Mouse (Mus musculus) midbrain, embryonic 13.5 days (tissue): ENCODE data around the gene Syvn1. TPM values are rescaled to one million over a fixed set of nuclear protein-coding genes. Genes with fewer than 3 reads are reported as not detected.
A peak's percentile ranks its signal among the peaks of the same experiment; 100 is the strongest.

Source experiments
- ATAC-seq: fragments of 200-750 bp; cut with Nextera tagmentation; 2 replicates; pipeline ENCODE4 v1.8.0; 2017; ENCODE audit warnings: mild to moderate bottlenecking, moderate TSS enrichment, moderate library complexity
- H3K27ac ChIP-seq: fragments of 300-500 bp; sonication (generic); 2 replicates; pipeline ENCODE4 v1.5.1; 2015; ENCODE audit warnings: inconsistent platforms, mild to moderate bottlenecking, moderate library complexity
- H3K27me3 ChIP-seq: fragments of 300-500 bp; sonication (generic); 2 replicates; pipeline ENCODE4 v1.6.1; 2015; ENCODE audit warnings: mild to moderate bottlenecking, inconsistent platforms
- H3K36me3 ChIP-seq: fragments of 300-500 bp; sonication (generic); 2 replicates; pipeline ENCODE4 v1.6.1; 2015; ENCODE audit warnings: mild to moderate bottlenecking, inconsistent platforms
- H3K4me1 ChIP-seq: fragments of 300-500 bp; sonication (generic); replicated peaks from 2 replicates; pipeline ENCODE4 v1.6.1; 2015; ENCODE audit warnings: inconsistent platforms
- H3K4me2 ChIP-seq: fragments of 300-500 bp; sonication (generic); replicated peaks from 2 replicates; pipeline ENCODE4 v1.6.1; 2015; ENCODE audit warnings: moderate library complexity, mild to moderate bottlenecking, inconsistent platforms
- H3K4me3 ChIP-seq: fragments of 300-500 bp; sonication (generic); replicated peaks from 2 replicates; pipeline ENCODE4 v1.5.1; 2015; ENCODE audit warnings: mild to moderate bottlenecking, inconsistent platforms
- H3K9ac ChIP-seq: fragments of 300-500 bp; sonication (generic); replicated peaks from 2 replicates; pipeline ENCODE4 v1.6.1; 2015; ENCODE audit warnings: mild to moderate bottlenecking, inconsistent platforms
- H3K9me3 ChIP-seq: fragments of 300-500 bp; sonication (generic); 2 replicates; pipeline ENCODE4 v1.6.1; 2016; ENCODE audit warnings: mild to moderate bottlenecking, inconsistent platforms
- WGBS: fragments of 180-500 bp; shearing (Covaris S2); methylation state at CpG from one replicate; pipeline ENCODE4 v1.1.7; 2015; 5-methylcytosine and 5-hydroxymethylcytosine counted together
- polyA plus RNA-seq: library from polyadenylated mRNA; unstranded; fragments of >200 nt; fragmentation: Nextera tagmentation; extraction: Ambion mirVana; gene quantifications from 2 replicates; pipeline ENCODE4 v1.2.1, GENCODE M21; 2015

Syvn1 gene
- polyA plus RNA-seq, 1 experiment from 2014 or later: 33.8 TPM

GRCm38 (mm10) chr19:6073889-6074288, 27.5 kb downstream of the Syvn1 start:
- ATAC-seq: no peak
- H3K4me3 ChIP-seq: no peak overlapping the region
- peaks cover 17% of the 10 kb centered on the region for H3K4me1 ChIP-seq
- no peak overlapping the region for H3K27ac ChIP-seq
- H3K4me2 ChIP-seq: no peak overlapping the region
- H3K9me3 ChIP-seq: no peaks in the 10 kb centered on the region
- WGBS: 89% methylated on average over 5 of the region's 5 CpGs
- peaks cover 44% of the 10 kb centered on the region for H3K36me3 ChIP-seq
- H3K9ac ChIP-seq: no peak overlapping the region
- no peaks in the 10 kb centered on the region for H3K27me3 ChIP-seq

DNA sequence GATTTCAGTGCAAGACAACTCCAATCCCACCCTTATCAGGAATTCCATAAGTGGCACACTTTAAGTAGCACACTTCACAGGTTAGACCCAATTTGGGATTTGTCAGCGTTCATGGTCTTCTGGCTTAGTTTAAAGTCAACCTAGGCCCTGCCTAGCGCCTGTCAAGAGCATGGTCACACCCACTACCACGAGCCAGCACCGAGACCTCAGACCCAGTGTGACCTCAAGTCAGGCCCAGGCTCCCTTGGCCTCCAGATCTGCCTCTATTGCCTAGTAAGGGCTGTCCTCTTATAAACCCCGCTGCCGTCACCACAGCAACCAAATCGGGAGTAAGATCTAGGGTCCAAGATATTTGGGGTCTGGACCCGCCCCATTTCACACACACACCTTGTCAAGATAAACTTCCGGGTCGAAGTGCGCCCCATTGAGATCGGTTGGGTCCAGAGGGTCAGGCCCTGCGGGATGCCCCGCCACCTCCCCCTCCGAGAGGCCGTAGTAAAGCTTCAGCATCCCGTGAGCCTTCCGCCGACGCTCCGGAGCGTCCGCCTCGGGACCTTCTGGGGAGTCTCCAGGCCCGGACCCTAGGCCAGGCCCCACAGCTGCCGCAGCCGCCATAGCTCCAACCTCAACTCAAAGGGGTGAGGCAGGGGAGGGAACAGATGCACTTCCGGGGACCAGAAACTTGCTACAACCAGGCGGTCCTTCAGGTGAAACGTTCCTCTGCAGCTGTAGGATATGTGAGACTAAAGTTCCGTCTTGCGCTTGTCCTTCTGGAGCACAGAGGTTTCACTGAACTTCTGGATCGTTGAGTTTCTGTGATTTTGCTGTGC, 30.4 kb downstream of the Syvn1 start, which contains the start of gene Vps51:
Gene Vps51, minus strand, starts transcription at position 668 of the 830 bp plus-strand sequence.
- Histone ChIP-seq H3K4me1 (peaks cover 17% of the 10 kb centered on the region), H3K9ac (peak within 1 kb of the TSS; percentile 81), H3K4me3 (peak within 1 kb of the TSS; percentile 74), H3K27me3 (no peaks in the 10 kb centered on the region), H3K27ac (peak within 1 kb of the TSS; percentile 83), H3K4me2 (peak within 1 kb of the TSS; percentile 87), H3K36me3 (peaks cover 38% of the 10 kb centered on the region), H3K9me3 (no peaks in the 10 kb centered on the region)
- peak; percentile 92 for ATAC-seq
- WGBS: 1% methylated on average over 33 of the region's 33 CpGs

GRCm38 (mm10) chr19:6079983-6080480, 33.7 kb downstream of the Syvn1 start, which contains the start of gene Tmem262:
Tmem262 (plus strand) TSS chr19:6080033.
- H3K9me3 ChIP-seq: no peaks in the 10 kb centered on the region
- H3K4me3 ChIP-seq: no peak within 1 kb of the TSS
- WGBS: 95% methylated on average over 12 of the region's 12 CpGs
- H3K4me1 ChIP-seq: peaks cover 30% of the 10 kb centered on the region
- no peaks in the 10 kb centered on the region for H3K27me3 ChIP-seq
- H3K4me2 ChIP-seq: no peak within 1 kb of the TSS
- H3K36me3 ChIP-seq: peaks cover 28% of the 10 kb centered on the region
- H3K9ac ChIP-seq: no peak within 1 kb of the TSS
- no peak for ATAC-seq
- no peak within 1 kb of the TSS for H3K27ac ChIP-seq

DNA sequence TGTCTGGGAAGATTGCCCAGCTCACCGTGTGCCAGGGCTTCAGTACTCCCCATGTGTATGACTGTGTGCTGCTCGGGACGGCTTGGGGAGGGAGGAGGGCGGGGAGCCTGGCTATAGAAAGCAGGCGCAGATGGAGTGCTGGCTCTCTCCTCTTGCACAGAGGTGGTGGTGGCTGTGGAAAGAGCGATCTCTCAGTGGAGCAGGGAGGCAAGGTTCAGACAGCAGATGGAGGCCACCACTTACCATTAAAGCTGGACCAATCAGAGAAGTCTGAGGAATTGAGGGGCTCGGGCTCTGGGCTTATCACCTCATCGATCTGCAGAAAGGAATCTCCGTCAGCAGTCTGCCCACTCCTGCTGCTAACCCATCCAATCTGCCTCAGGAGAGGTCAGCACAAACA, 35.8 kb downstream of the Syvn1 start, which contains the start of gene Gm28374:
Gene Gm28374, minus strand, starts transcription at position 101 of the 400 bp plus-strand sequence.
- Histone ChIP-seq H3K27ac (no peak within 1 kb of the TSS), H3K4me1 (peaks cover 31% of the 10 kb centered on the region), H3K27me3 (no peaks in the 10 kb centered on the region), H3K4me3 (no peak within 1 kb of the TSS), H3K36me3 (peaks cover 28% of the 10 kb centered on the region), H3K9ac (no peak within 1 kb of the TSS), H3K4me2 (no peak within 1 kb of the TSS), H3K9me3 (no peaks in the 10 kb centered on the region)
- WGBS: 94% methylated on average over 9 of the region's 9 CpGs
- ATAC-seq: no peak

- H3K27me3 ChIP-seq: no peaks in the 10 kb centered on the region
- under 1% methylated on average over 58 of the region's 58 CpGs for WGBS
- H3K4me2 ChIP-seq: peak within 1 kb of the TSS; percentile 96
- H3K4me1 ChIP-seq: peaks cover 25% of the 10 kb centered on the region
- peak within 1 kb of the TSS; percentile 47 for H3K27ac ChIP-seq
- peak within 1 kb of the TSS; percentile 78 for H3K9ac ChIP-seq
- no peaks in the 10 kb centered on the region for H3K9me3 ChIP-seq
- ATAC-seq: peak; percentile 92
- H3K36me3 ChIP-seq: peaks cover 28% of the 10 kb centered on the region
- H3K4me3 ChIP-seq: peak within 1 kb of the TSS; percentile 76
These were observed 38.3 kb downstream of the Syvn1 start, which contains the start of the genes Zfpl1 and Cdca5 for GRCm38 (mm10) chr19:6084478-6085248. Zfpl1 (minus strand) TSS chr19:6084956. Cdca5 (plus strand) TSS chr19:6084983.

DNA sequence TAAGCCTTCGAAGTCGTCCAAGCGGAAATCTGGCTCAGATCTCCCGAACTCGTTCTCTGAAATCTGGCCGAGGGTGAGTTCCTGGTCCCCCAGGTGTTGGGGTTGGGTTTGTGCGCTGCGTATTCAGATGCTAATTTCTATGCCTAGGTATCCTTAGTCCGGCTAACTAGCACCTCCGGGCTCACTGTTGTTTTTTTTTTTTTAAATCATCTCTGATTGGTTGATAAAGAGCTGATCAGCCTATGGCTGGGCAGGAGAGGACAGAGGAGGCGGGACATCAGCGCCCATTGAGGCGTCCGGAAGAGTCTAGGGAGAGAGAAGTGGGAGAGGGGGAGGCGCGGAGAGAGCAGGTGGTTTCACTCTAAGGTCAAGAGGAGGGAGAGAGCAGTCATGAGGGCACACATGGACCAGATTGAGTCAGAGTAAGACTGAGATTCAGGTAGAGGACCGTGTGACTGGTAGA, 39.1 kb downstream of the Syvn1 start:
- no peaks in the 10 kb centered on the region for H3K27me3 ChIP-seq
- peaks cover 28% of the 10 kb centered on the region for H3K36me3 ChIP-seq
- peak overlapping the region; percentile 76 for H3K4me3 ChIP-seq
- H3K4me2 ChIP-seq: peak overlapping the region; percentile 96
- H3K4me1 ChIP-seq: peaks cover 25% of the 10 kb centered on the region
- peak overlapping the region; percentile 52; the same call in 1 of the 2 replicates for H3K9ac ChIP-seq
- H3K27ac ChIP-seq: no peak overlapping the region
- H3K9me3 ChIP-seq: no peaks in the 10 kb centered on the region
- ATAC-seq: peak; percentile 72
- under 1% methylated on average over 17 of the region's 17 CpGs for whole genome bisulfite sequencing

DNA sequence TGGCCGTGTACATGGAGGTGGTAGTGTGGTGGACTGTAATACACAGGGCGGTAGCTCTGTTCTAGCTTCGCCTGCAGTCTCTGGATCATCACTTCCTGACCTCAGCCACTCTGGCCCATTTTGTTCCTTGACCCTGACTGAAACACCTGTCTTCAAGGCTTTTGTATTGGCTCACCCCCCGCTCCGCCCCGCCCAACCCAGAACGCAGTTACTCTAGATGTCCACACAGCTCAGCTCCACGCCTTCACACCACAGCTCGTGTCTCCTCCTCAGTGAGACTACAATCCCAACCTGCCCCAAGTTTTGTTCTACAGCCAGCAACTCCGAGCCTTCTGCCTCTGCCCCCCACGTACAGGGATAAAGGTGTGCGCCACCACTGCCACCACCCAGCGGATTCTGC, 42.5 kb downstream of the Syvn1 start:
- H3K9me3 ChIP-seq: no peaks in the 10 kb centered on the region
- no peak overlapping the region for H3K27ac ChIP-seq
- H3K4me2 ChIP-seq: no peak overlapping the region
- H3K27me3 ChIP-seq: no peaks in the 10 kb centered on the region
- no peak for ATAC-seq
- peaks cover 19% of the 10 kb centered on the region for H3K36me3 ChIP-seq
- no peak overlapping the region for H3K4me3 ChIP-seq
- H3K4me1 ChIP-seq: peaks cover 18% of the 10 kb centered on the region
- WGBS: 95% methylated on average over 13 of the region's 13 CpGs
- H3K9ac ChIP-seq: no peak overlapping the region

GRCm38 (mm10) chr19:6094119-6094518, 47.7 kb downstream of the Syvn1 start, which contains the start of gene AC131692.1:
AC131692.1 (plus strand) TSS chr19:6094419.
- WGBS: 96% methylated on average over 7 of the region's 7 CpGs
- no peak within 1 kb of the TSS for H3K27ac ChIP-seq
- no peak within 1 kb of the TSS for H3K4me2 ChIP-seq
- H3K36me3 ChIP-seq: peaks cover 24% of the 10 kb centered on the region
- no peak within 1 kb of the TSS for H3K9ac ChIP-seq
- no peak within 1 kb of the TSS for H3K4me3 ChIP-seq
- H3K27me3 ChIP-seq: no peaks in the 10 kb centered on the region
- ATAC-seq: no peak
- H3K4me1 ChIP-seq: no peaks in the 10 kb centered on the region
- no peaks in the 10 kb centered on the region for H3K9me3 ChIP-seq

- H3K4me2 ChIP-seq: no peak overlapping the region
- no peak overlapping the region for H3K27ac ChIP-seq
- H3K9ac ChIP-seq: no peak overlapping the region
- no peaks in the 10 kb centered on the region for H3K27me3 ChIP-seq
- H3K9me3 ChIP-seq: no peaks in the 10 kb centered on the region
- no peaks in the 10 kb centered on the region for H3K4me1 ChIP-seq
- H3K4me3 ChIP-seq: no peak overlapping the region
- ATAC-seq: no peak
- H3K36me3 ChIP-seq: peaks cover 5% of the 10 kb centered on the region
- WGBS: 92% methylated on average over 3 of the region's 3 CpGs
These were observed 51.5 kb downstream of the Syvn1 start for GRCm38 (mm10) chr19:6097847-6098246.

DNA sequence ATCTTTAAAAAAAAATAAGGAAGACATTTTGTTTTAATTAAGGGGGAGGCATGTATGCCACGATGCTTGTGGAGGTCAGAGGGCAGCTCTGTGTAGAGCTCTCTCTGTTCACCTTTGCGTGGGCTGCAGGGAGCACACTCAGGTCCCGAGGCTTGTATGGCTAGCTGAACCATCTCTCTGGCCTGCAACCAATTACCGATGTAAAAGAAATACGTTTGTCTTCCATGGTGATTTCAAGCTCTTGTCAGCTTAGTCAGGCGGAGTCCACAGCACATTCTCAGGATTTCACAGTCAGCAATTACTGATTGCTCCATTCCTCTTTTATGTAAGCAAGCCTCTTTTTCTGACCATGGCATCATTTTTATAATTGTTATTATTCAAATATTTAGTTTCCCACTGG, 54.8 kb downstream of the Syvn1 start:
- no peaks in the 10 kb centered on the region for H3K4me1 ChIP-seq
- no peaks in the 10 kb centered on the region; the same call in 1 of the 2 replicates for H3K36me3 ChIP-seq
- 73% methylated on average over 6 of the region's 6 CpGs for WGBS
- no peak overlapping the region for H3K27ac ChIP-seq
- no peak overlapping the region for H3K4me2 ChIP-seq
- no peak overlapping the region for H3K9ac ChIP-seq
- no peak overlapping the region for H3K4me3 ChIP-seq
- no peak for ATAC-seq
- H3K9me3 ChIP-seq: no peaks in the 10 kb centered on the region
- H3K27me3 ChIP-seq: no peaks in the 10 kb centered on the region

- H3K27me3 ChIP-seq: no peaks in the 10 kb centered on the region
- no peak overlapping the region for H3K27ac ChIP-seq
- H3K9ac ChIP-seq: no peak overlapping the region
- H3K9me3 ChIP-seq: no peaks in the 10 kb centered on the region
- no peak overlapping the region for H3K4me2 ChIP-seq
- no peaks in the 10 kb centered on the region; the same call in 1 of the 2 replicates for H3K36me3 ChIP-seq
- no peak overlapping the region for H3K4me3 ChIP-seq
- WGBS: 81% methylated on average over 6 of the region's 6 CpGs
- H3K4me1 ChIP-seq: no peaks in the 10 kb centered on the region
- no peak for ATAC-seq
These were observed 55.9 kb downstream of the Syvn1 start for GRCm38 (mm10) chr19:6102169-6102853.
